Mouse (Mus musculus) stomach, postnatal 0 days (tissue): Measurements from ENCODE around the gene Yipf1. TPM values are rescaled to one million over a fixed set of nuclear protein-coding genes. Genes with fewer than 3 reads are reported as not detected.
A peak's percentile ranks its signal among the peaks of the same experiment; 100 is the strongest.

ENCODE experiments used
- ATAC-seq: fragments of 200-750 bp; cut with Nextera tagmentation; 2 replicates; pipeline ENCODE4 v1.8.0; 2017; ENCODE audit not compliant: low FRiP score, low TSS enrichment
- DNase-seq: peaks from one replicate; pipeline ENCODE4 v3.0.0-alpha.2; 2016; ENCODE audit warnings: low spot score
- H3K27ac ChIP-seq: fragments of 300-500 bp; sonication (generic); replicated peaks from 2 replicates; pipeline ENCODE4 v1.5.1; 2014; ENCODE audit warnings: mild to moderate bottlenecking, control low read depth
- H3K27me3 ChIP-seq: fragments of 300-500 bp; sonication (generic); 2 replicates; pipeline ENCODE4 v1.6.1; 2014; ENCODE audit warnings: low read length; ENCODE audit not compliant: control insufficient read depth, insufficient read depth
- H3K36me3 ChIP-seq: fragments of 300-500 bp; sonication (generic); 2 replicates; pipeline ENCODE4 v1.6.1; 2014; ENCODE audit warnings: low read length, mixed read lengths; ENCODE audit not compliant: control insufficient read depth, insufficient read depth
- H3K4me1 ChIP-seq: fragments of 300-500 bp; sonication (generic); replicated peaks from 2 replicates; pipeline ENCODE4 v1.6.1; 2014; ENCODE audit warnings: antibody characterized with exemption; ENCODE audit not compliant: control insufficient read depth, insufficient read depth
- H3K4me2 ChIP-seq: fragments of 300-500 bp; sonication (generic); replicated peaks from 2 replicates; pipeline ENCODE4 v1.6.1; 2014; ENCODE audit warnings: low read depth, mild to moderate bottlenecking, control low read depth, moderate library complexity
- H3K4me3 ChIP-seq: fragments of 300-500 bp; sonication (generic); 2 replicates; pipeline ENCODE4 v1.5.1; 2014; ENCODE audit warnings: low read depth, low read length, control low read depth
- H3K9ac ChIP-seq: fragments of 300-500 bp; sonication (generic); 2 replicates; pipeline ENCODE4 v1.6.1; 2014; ENCODE audit warnings: mild to moderate bottlenecking, low read length, control low read depth, mixed read lengths
- H3K9me3 ChIP-seq: fragments of 300-500 bp; sonication (generic); 2 replicates; pipeline ENCODE4 v1.6.1; 2016; ENCODE audit warnings: low read length; ENCODE audit not compliant: control insufficient read depth
- CTCF ChIP-seq: IDR thresholded peaks from 2 replicates; pipeline ENCODE4 v1.5.1; 2016; ENCODE audit warnings: antibody characterized with exemption, low read depth, mild to moderate bottlenecking, moderate library complexity
- EP300 ChIP-seq: optimal IDR thresholded peaks from 2 replicates; pipeline ENCODE3; 2016; ENCODE audit warnings: antibody characterized with exemption
- WGBS: fragments of 180-500 bp; shearing (Covaris S2); extraction: QIAGEN DNeasy Blood & Tissue Kit; methylation state at CpG from one replicate; pipeline ENCODE4 v1.1.7; 2014; 5-methylcytosine and 5-hydroxymethylcytosine counted together
- polyA plus RNA-seq: library from polyadenylated mRNA; unstranded; fragments of >200 nt; fragmentation: Nextera tagmentation; extraction: Ambion mirVana; gene quantifications from 2 replicates; pipeline ENCODE4 v1.2.1, GENCODE M21; 2015

Gene Yipf1
- polyA plus RNA-seq, 1 experiment from 2014 or later, result 67.9 TPM

DNA sequence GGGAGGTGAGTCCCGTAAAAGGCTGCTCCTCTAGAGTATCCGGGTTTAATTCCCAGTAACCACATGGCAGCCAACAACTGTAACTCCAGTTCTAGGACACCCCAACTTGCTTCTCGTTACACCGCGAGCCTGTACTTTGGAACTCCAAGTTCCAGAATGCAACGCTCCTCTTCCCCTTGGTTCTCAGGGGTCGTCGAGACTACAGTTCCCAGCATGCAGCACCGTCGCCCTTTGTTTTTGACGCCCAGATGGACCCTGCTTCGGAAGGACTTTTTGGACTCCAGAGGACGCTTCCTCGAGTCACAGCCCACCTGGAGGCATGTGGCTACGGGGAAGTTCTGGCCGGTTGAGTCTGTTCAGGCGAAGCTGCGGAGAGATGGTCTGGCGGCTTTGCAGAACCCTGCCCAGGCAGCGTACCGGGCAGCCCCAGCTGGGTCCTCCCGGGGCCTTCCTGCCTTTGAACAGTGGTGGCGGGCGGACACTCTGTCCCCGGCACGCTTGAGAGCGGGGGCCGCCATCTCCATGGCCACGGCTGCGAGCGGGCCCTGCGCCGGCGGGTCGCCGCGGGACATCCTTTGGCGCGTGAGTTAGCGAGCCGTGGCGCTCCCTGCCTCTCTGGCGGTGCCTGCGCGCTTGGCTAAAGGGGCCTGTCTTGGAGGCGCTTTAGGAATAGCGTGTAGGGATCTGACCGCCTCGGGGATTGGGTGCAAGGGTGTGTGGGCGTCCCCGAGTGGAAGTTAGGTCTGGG, 53.6 kb downstream of the Yipf1 start, which contains the start of gene Ndc1:
Gene Ndc1 (plus strand): TSS at position 218 of the 748 bp plus-strand sequence.
- under 1% methylated on average over 50 of the region's 51 CpGs for WGBS
- Histone ChIP-seq H3K4me3 (peak within 1 kb of the TSS; percentile 78), H3K9me3 (no peaks in the 10 kb centered on the region), H3K4me2 (peak within 1 kb of the TSS; percentile 69), H3K36me3 (no peaks in the 10 kb centered on the region), H3K27ac (peak within 1 kb of the TSS; percentile 92), H3K4me1 (no peaks in the 10 kb centered on the region), H3K27me3 (no peaks in the 10 kb centered on the region), H3K9ac (peak within 1 kb of the TSS; percentile 82)
- ATAC-seq (peak; percentile 95), DNase-seq (peak; percentile 86)
- TF ChIP-seq CTCF, result peak; percentile 17; the same call in 1 of the 2 replicates
- peak; percentile 74 for TF ChIP-seq EP300

DNA sequence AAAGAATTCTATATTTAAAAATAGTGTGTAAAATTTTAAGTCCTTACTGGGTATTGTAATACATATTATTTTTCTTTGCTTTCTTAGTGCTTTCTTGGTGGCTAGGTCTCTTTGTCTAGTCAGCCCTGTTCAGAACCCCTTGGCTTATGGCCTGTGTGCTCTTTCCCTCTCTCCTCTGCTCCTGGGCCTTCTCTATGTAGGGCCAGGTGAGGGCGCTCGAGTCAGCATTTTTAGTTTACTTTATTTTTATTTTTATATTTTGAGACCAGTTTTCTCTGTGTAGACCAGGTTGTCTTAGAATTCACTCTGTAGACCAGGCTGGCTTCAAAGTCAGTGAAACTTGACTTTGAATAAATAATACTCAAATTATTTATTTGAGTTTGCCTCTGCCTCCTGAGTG, 58.1 kb downstream of the Yipf1 start:
- DNase-seq, result no peak
- no peak for TF ChIP-seq EP300
- TF ChIP-seq CTCF, result peak; percentile 44
- Histone ChIP-seq H3K27ac (no peak overlapping the region), H3K9ac (no peak overlapping the region), H3K4me1 (no peaks in the 10 kb centered on the region), H3K36me3 (peaks cover 9% of the 10 kb centered on the region; the same call in 1 of the 2 replicates), H3K9me3 (no peaks in the 10 kb centered on the region), H3K27me3 (no peaks in the 10 kb centered on the region), H3K4me3 (no peak overlapping the region), H3K4me2 (no peak overlapping the region)
- no peak for ATAC-seq
- WGBS, result 59% methylated on average over 2 of the region's 2 CpGs

DNA sequence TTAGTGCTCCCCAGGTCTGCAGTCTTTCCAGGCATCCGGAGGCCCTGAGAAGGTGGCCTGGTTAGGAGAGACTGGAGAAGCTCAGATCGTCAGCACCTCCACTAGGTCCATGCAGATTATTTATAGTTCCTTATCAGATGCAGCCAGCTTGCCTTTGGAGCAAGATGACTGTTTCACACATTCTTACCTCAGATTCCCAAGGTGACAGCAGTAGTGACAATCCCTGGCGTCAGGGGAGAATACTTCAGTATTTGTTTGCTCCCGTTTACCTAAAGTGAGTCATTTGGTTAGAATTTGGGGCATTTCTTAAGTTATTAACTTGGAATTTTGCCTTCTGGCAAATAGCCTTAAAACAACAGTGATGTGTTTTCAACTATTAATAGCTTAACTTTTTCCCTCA, 60.5 kb downstream of the Yipf1 start:
- TF ChIP-seq EP300 (no peak), CTCF (no peak)
- H3K4me1 ChIP-seq, result no peaks in the 10 kb centered on the region
- H3K9ac ChIP-seq, result no peak overlapping the region
- DNase-seq, result no peak
- H3K4me3 ChIP-seq, result no peak overlapping the region
- no peaks in the 10 kb centered on the region for H3K27me3 ChIP-seq
- H3K4me2 ChIP-seq, result no peak overlapping the region
- no peaks in the 10 kb centered on the region for H3K9me3 ChIP-seq
- H3K27ac ChIP-seq, result no peak overlapping the region
- WGBS, result 70% methylated on average over 4 of the region's 4 CpGs
- H3K36me3 ChIP-seq, result peaks cover 12% of the 10 kb centered on the region; the same call in 1 of the 2 replicates
- ATAC-seq, result no peak

DNA sequence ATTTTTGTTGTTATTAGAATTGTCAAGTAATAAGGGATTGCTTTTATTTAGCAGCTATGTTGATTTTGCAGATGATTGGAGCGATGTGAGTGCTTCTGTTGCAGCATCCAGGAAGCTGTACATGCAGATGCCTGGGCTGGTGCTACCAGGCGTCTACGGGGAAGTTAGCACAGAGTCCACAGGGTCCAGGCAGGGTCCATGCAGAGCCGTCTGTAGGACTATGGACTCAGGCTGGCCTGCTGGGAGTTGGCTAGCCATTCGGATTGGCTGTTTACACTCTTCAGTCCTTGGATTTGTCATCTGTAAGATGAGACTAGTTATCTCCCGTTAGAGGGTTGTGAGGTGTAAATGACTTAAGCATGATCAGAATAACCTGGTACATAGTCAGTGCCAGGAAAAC, 64.8 kb downstream of the Yipf1 start:
- H3K4me1 ChIP-seq, result no peaks in the 10 kb centered on the region
- no peak for DNase-seq
- peaks cover 12% of the 10 kb centered on the region; the same call in 1 of the 2 replicates for H3K36me3 ChIP-seq
- H3K27ac ChIP-seq, result no peak overlapping the region
- H3K9ac ChIP-seq, result no peak overlapping the region
- H3K9me3 ChIP-seq, result no peaks in the 10 kb centered on the region
- H3K4me2 ChIP-seq, result no peak overlapping the region
- WGBS, result 83% methylated on average over 6 of the region's 6 CpGs
- ATAC-seq, result no peak
- H3K27me3 ChIP-seq, result no peaks in the 10 kb centered on the region
- H3K4me3 ChIP-seq, result no peak overlapping the region
- TF ChIP-seq EP300 (no peak), CTCF (no peak)

DNA sequence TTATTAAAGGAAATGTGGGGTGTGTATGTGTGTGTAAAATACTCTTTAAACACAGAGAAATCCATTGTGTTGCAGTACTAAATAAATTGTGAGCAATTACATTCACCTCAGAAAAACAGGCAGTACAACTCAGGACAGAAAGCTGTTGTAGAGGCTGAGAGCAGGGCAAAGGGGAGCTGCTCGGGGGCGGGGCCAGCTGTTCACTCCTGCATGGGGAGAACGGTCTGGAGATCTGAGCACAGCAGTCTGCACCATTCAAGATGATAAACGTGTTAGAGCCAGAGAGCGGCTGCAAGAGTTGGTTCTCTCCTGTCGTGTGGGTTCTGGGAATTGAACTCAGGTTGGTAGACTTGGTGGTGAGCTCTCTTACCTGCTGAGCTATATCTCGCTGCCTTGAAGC, 66.7 kb downstream of the Yipf1 start:
- DNase-seq, result peak; percentile 28
- H3K27me3 ChIP-seq, result no peaks in the 10 kb centered on the region
- no peak for TF ChIP-seq CTCF
- no peak overlapping the region for H3K4me3 ChIP-seq
- H3K27ac ChIP-seq, result no peak overlapping the region
- H3K9ac ChIP-seq, result no peak overlapping the region
- H3K9me3 ChIP-seq, result no peaks in the 10 kb centered on the region
- no peak for ATAC-seq
- 71% methylated on average over 7 of the region's 7 CpGs for WGBS
- no peak overlapping the region for H3K4me2 ChIP-seq
- H3K36me3 ChIP-seq, result peaks cover 6% of the 10 kb centered on the region; the same call in 1 of the 2 replicates
- H3K4me1 ChIP-seq, result no peaks in the 10 kb centered on the region

DNA sequence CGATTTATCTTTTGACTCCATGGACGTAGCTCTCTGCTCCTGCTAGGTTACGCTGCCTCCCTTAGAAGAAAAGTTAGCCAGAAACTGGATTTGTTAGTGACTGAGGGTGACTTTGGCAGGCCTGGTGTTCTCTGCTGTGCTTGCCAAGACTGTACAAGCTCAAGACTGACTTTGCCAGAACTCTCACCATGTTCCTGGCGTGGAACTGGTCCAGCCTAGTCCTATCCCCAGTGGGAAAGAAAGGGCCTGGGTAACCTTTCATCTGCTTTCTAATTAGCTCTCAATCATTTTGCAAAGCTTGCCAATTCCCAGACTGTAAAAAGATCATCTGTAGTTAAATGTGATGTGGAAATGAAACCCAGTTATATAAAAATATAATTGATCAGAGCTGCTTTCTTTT, 72.9 kb downstream of the Yipf1 start:
- WGBS, result 94% methylated on average over 4 of the region's 4 CpGs
- ATAC-seq (no peak), DNase-seq (no peak)
- Histone ChIP-seq H3K4me2 (no peak overlapping the region), H3K4me1 (no peaks in the 10 kb centered on the region), H3K27ac (no peak overlapping the region), H3K9ac (no peak overlapping the region), H3K4me3 (no peak overlapping the region), H3K9me3 (no peaks in the 10 kb centered on the region), H3K36me3 (peaks cover 2% of the 10 kb centered on the region), H3K27me3 (no peaks in the 10 kb centered on the region)
- TF ChIP-seq CTCF (no peak), EP300 (no peak)
